22 mouse cellular contexts compared by ENCODE assay signal in the genomic region with DNA sequence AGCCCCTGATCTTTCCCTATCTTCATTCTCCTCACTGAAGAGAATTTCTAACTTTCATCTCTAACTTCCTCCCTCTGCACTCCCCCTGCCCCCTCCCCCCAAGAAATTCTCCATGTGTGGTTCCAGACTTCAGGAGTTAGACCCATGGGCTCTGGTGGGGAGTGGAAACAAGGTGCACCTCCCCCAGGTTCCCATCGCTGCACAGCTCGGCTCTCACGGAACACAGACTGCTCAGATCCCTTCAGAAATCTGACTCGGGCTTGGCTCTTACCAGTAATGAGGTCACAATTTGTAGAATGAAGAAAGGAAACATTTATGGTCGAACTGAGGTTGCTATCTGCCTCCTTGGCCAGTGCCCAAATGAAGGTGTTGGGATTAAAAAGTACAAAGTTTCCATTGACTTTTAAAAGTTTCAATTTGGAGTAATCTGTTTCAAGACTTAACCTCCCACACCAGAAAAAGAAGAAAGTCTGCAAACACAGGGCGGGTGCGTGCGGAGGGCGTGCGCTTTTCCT. TPM values are rescaled to one million over a fixed set of nuclear protein-coding genes. Genes with fewer than 3 reads are reported as not detected.
A peak's percentile ranks its signal among the peaks of the same experiment; 100 is the strongest.
DNase-seq lines count a peak whose midpoint lies in the region; ATAC-seq and TF ChIP-seq lines count a peak whose summit lies in the region.
"Had no signal": no experiment of that assay in that cellular context is flagged by ENCODE, and none has a peak within 500 bp of the region (broad histone marks: within the 10 kb centered on the region; RNA-seq: fewer than 3 reads in every experiment).

No protein-coding gene starts in this region.

- no peaks in the 10 kb centered on the region for H3K9me3 ChIP-seq in heart, embryonic 16.5 days (replicated peaks; ENCODE audit: control insufficient read depth, low read length)
- H3K9me3 ChIP-seq in limb, embryonic 13.5 days: no peaks in the 10 kb centered on the region
- no peaks in the 10 kb centered on the region for H3K9me3 ChIP-seq in limb, embryonic 10.5 days (replicated peaks)
- no peaks in the 10 kb centered on the region for H3K9me3 ChIP-seq in CH12.LX (replicated peaks; ENCODE audit: low read length)
- no peaks in the 10 kb centered on the region for H3K9me3 ChIP-seq in forebrain, embryonic 13.5 days (replicated peaks)
- H3K9me3 ChIP-seq: embryonic facial prominence, embryonic 10.5 days; heart, embryonic 15.5 days; hindbrain, embryonic 12.5 days had no signal

- H3K4me1 ChIP-seq in heart, embryonic 16.5 days (ENCODE audit: control insufficient read depth, insufficient read depth, low read length): no peaks in the 10 kb centered on the region
- H3K4me1 ChIP-seq in limb, embryonic 13.5 days: peaks cover 10% of the 10 kb centered on the region; the same call in 1 of the 2 replicates
- no peaks in the 10 kb centered on the region for H3K4me1 ChIP-seq in limb, embryonic 10.5 days
- peaks cover 4 to 16% of the 10 kb centered on the region in 2 experiments for H3K4me1 ChIP-seq in CH12.LX (ENCODE audit: control insufficient read depth in 1 of 2, insufficient read depth in 2 of 2)
- H3K4me1 ChIP-seq in forebrain, embryonic 13.5 days: no peaks in the 10 kb centered on the region
- H3K4me1 ChIP-seq: embryonic facial prominence, embryonic 10.5 days; heart, embryonic 15.5 days; hindbrain, embryonic 12.5 days had no signal

- no peak for TF ChIP-seq CTCF in CH12.LX (conservative IDR thresholded peaks at IDR 0.05 in 1 of 2, IDR thresholded peaks at IDR 0.05 in 1 of 2; ENCODE audit: low read depth in 2 of 2, low read length in 2 of 2)

- 66% methylated on average over 10 of the region's 10 CpGs for WGBS in heart, embryonic 16.5 days
- WGBS in limb, embryonic 13.5 days: 66% methylated on average over 10 of the region's 10 CpGs
- 93% methylated on average over 10 of the region's 10 CpGs for WGBS in limb, embryonic 10.5 days
- WGBS in forebrain, embryonic 13.5 days: 83% methylated on average over 10 of the region's 10 CpGs

- H3K4me3 ChIP-seq in heart, embryonic 16.5 days (ENCODE audit: low read length): no peak overlapping the region
- no peak overlapping the region for H3K4me3 ChIP-seq in limb, embryonic 13.5 days
- no peak overlapping the region for H3K4me3 ChIP-seq in limb, embryonic 10.5 days
- H3K4me3 ChIP-seq in CH12.LX (replicated peaks in 1 of 3; ENCODE audit: low read depth in 2 of 3, low read length in 2 of 3, poor library complexity in 1 of 3): no peak overlapping the region
- H3K4me3 ChIP-seq in forebrain, embryonic 13.5 days: no peak overlapping the region
- H3K4me3 ChIP-seq: embryonic facial prominence, embryonic 10.5 days; gastrocnemius, adult 2 months; heart, embryonic 15.5 days; hindbrain, embryonic 12.5 days had no signal

- no peak overlapping the region for H3K9ac ChIP-seq in heart, embryonic 16.5 days (ENCODE audit: low read length)
- no peak overlapping the region for H3K9ac ChIP-seq in limb, embryonic 13.5 days
- H3K9ac ChIP-seq in CH12.LX (ENCODE audit: insufficient read depth, low read depth): no peak overlapping the region
- H3K9ac ChIP-seq in forebrain, embryonic 13.5 days: no peak overlapping the region
- H3K9ac ChIP-seq: heart, embryonic 15.5 days; hindbrain, embryonic 12.5 days had no signal

- TF ChIP-seq POLR2A in CH12.LX (IDR thresholded peaks at IDR 0.05; ENCODE audit: low read depth, low read length): no peak

- no peak for TF ChIP-seq RAD21 in CH12.LX (IDR thresholded peaks at IDR 0.05; ENCODE audit: low read depth, low read length)

- no peak overlapping the region for H3K27ac ChIP-seq in heart, embryonic 16.5 days (ENCODE audit: low read length)
- no peak overlapping the region; the same call in 1 of the 2 replicates for H3K27ac ChIP-seq in limb, embryonic 13.5 days
- H3K27ac ChIP-seq in limb, embryonic 10.5 days: no peak overlapping the region
- H3K27ac ChIP-seq in CH12.LX (ENCODE audit: insufficient read depth, low read depth): no peak overlapping the region
- H3K27ac ChIP-seq in forebrain, embryonic 13.5 days: no peak overlapping the region
- H3K27ac ChIP-seq: embryonic facial prominence, embryonic 10.5 days; gastrocnemius, adult 2 months; heart, embryonic 15.5 days; hindbrain, embryonic 12.5 days had no signal

- in situ Hi-C loops in CH12.LX (cut with MboI; ENCODE audit: low pct_ligation_motif_present, low pct_unique_long_range_greater_than_20kb, low sequenced_read_pairs): no loop called here

- H3K79me2 ChIP-seq in CH12.LX (replicated peaks; ENCODE audit: control insufficient read depth, extremely low read depth, insufficient read depth, poor library complexity, severe bottlenecking): no peaks in the 10 kb centered on the region

- dilution Hi-C loops in CH12.LX (cut with MboI; ENCODE audit: extremely low pct_ligation_motif_present, extremely low pct_unique_long_range_greater_than_20kb, low sequenced_read_pairs): no loop called here

- 0 out of 2 replicates have a peak overlapping the region, but pooled peaks have one; percentile 31 for H3K4me2 ChIP-seq in heart, embryonic 16.5 days (ENCODE audit: low read depth, low read length)
- H3K4me2 ChIP-seq in limb, embryonic 13.5 days (replicated peaks): peak overlapping the region; percentile 19
- peak overlapping the region; percentile 55; the same call in 1 of the 2 replicates for H3K4me2 ChIP-seq in CH12.LX (ENCODE audit: insufficient read depth, low read depth, poor library complexity, severe bottlenecking)
- no peak overlapping the region for H3K4me2 ChIP-seq in forebrain, embryonic 13.5 days
- H3K4me2 ChIP-seq: heart, embryonic 15.5 days; hindbrain, embryonic 12.5 days had no signal

- no peaks in the 10 kb centered on the region for H3K27me3 ChIP-seq in heart, embryonic 16.5 days (ENCODE audit: control insufficient read depth, insufficient read depth, low read length)
- no peaks in the 10 kb centered on the region for H3K27me3 ChIP-seq in limb, embryonic 13.5 days
- no peaks in the 10 kb centered on the region for H3K27me3 ChIP-seq in limb, embryonic 10.5 days (ENCODE audit: low read depth, poor library complexity, severe bottlenecking)
- H3K27me3 ChIP-seq in CH12.LX (replicated peaks): no peaks in the 10 kb centered on the region
- H3K27me3 ChIP-seq in forebrain, embryonic 13.5 days: no peaks in the 10 kb centered on the region
- H3K27me3 ChIP-seq: heart, embryonic 15.5 days; hindbrain, embryonic 12.5 days had no signal

- no peak for ATAC-seq in heart, embryonic 16.5 days (replicated peaks; ENCODE audit: extremely low read depth, insufficient read depth, low FRiP score)
- 0 out of 2 replicates have a peak, but pooled peaks have one; percentile 44 for ATAC-seq in limb, embryonic 13.5 days (ENCODE audit: low FRiP score, low read depth)
- no peak for ATAC-seq in activated CD4-positive, CD25-positive, alpha-beta regulatory T cell, adult 4 months
- no peak for ATAC-seq in forebrain, embryonic 13.5 days
- ATAC-seq: forebrain, embryonic 14.5 days had no signal

- no peak for DNase-seq in heart, adult 18-20 months
- DNase-seq in limb, embryonic 10.5 days (ENCODE audit: low spot score): no peak
- DNase-seq in CH12.LX (ENCODE audit: extremely low read depth): no peak
- DNase-seq in testis, postnatal 10 days (ENCODE audit: low spot score): peak; percentile 74
- DNase-seq: adrenal gland, adult 8-10 months; adrenal gland, postnatal 36 days; cerebellum, adult 2 months; cerebellum, postnatal 10 days; gastrocnemius, adult 2 months; gastrocnemius, postnatal 25 days; heart, postnatal 4 days had no signal

- no peaks in the 10 kb centered on the region for H3K36me3 ChIP-seq in heart, embryonic 16.5 days (ENCODE audit: control insufficient read depth, insufficient read depth)
- H3K36me3 ChIP-seq in limb, embryonic 13.5 days: no peaks in the 10 kb centered on the region
- no peaks in the 10 kb centered on the region for H3K36me3 ChIP-seq in limb, embryonic 10.5 days
- no peaks in the 10 kb centered on the region for H3K36me3 ChIP-seq in CH12.LX (replicated peaks in 1 of 2; ENCODE audit: control insufficient read depth in 1 of 2, insufficient read depth in 1 of 2, low read length in 1 of 2)
- no peaks in the 10 kb centered on the region for H3K36me3 ChIP-seq in forebrain, embryonic 13.5 days (ENCODE audit: poor library complexity, severe bottlenecking)
- H3K36me3 ChIP-seq: embryonic facial prominence, embryonic 10.5 days; heart, embryonic 15.5 days; hindbrain, embryonic 12.5 days had no signal

- TF ChIP-seq EP300 in CH12.LX (IDR thresholded peaks at IDR 0.05; ENCODE audit: low read length): no peak

RNA-seq across cellular contexts. Expression of a gene that starts 12.0 kb away (rescaled TPM):
- polyA plus RNA-seq in heart, embryonic 16.5 days (2015; fragmentation: Nextera tagmentation; extraction: Ambion mirVana): 1.5 and 12.2 TPM in 2 replicates
- total RNA-seq in heart, adult 18-20 months (2021): 1 to 10 TPM in 1 of 2 experiments, under 1 TPM in 1; 0.20 to 2.6 TPM
- polyA plus RNA-seq in limb, embryonic 13.5 days (2015; fragmentation: Nextera tagmentation; extraction: Ambion mirVana): not detected in 2 replicates
- not detected in 2 replicates for polyA plus RNA-seq in limb, embryonic 10.5 days (2016; fragmentation: Nextera tagmentation; extraction: Ambion mirVana)
- 0.13 TPM in 1 of 2 replicates, not detected in the other for total RNA-seq in CH12.LX (2012; rRNA removed)
- total RNA-seq in CH12.LX (2014; rRNA removed): 0.12 TPM in 1 of 2 replicates, not detected in the other
- polyA plus RNA-seq in CH12.LX (2012; ENCODE audit: insufficient read length, low read depth): 0.22 and 0.49 TPM in 2 replicates
- 1 to 10 TPM; 1.9 to 2.7 TPM for polyA plus RNA-seq in activated CD4-positive, CD25-positive, alpha-beta regulatory T cell, adult 4 months (2017; shearing (Covaris generic))
- polyA plus RNA-seq in forebrain, embryonic 13.5 days (2015; fragmentation: Nextera tagmentation; extraction: Ambion mirVana): not detected in 2 replicates
- total RNA-seq: adrenal gland, postnatal 36 days; gastrocnemius, adult 2 months; granulocyte monocyte progenitor cell, adult 5-6 weeks had no signal
- polyA plus RNA-seq: C2C12; embryonic facial prominence, embryonic 10.5 days; embryonic facial prominence, embryonic 14.5 days; forebrain, embryonic 14.5 days; heart, embryonic 15.5 days; hindbrain, embryonic 12.5 days had no signal

RNA-seq across cellular contexts. Expression of a gene that starts 38.6 kb away (rescaled TPM):
- polyA plus RNA-seq in heart, embryonic 16.5 days (2015; fragmentation: Nextera tagmentation; extraction: Ambion mirVana): 3.0 and 17.6 TPM in 2 replicates
- total RNA-seq in heart, adult 18-20 months (2021): 1 to 10 TPM in 1 of 2 experiments, not detected in 1; 1.8 TPM
- not detected in 2 replicates for polyA plus RNA-seq in limb, embryonic 13.5 days (2015; fragmentation: Nextera tagmentation; extraction: Ambion mirVana)
- polyA plus RNA-seq in limb, embryonic 10.5 days (2016; fragmentation: Nextera tagmentation; extraction: Ambion mirVana): 0.19 TPM in 1 of 2 replicates, not detected in the other
- total RNA-seq in CH12.LX (2012; rRNA removed) (0.21 and 0.25 TPM in 2 replicates), CH12.LX (2014; rRNA removed) (0.20 and 0.30 TPM in 2 replicates)
- 0.49 and 0.51 TPM in 2 replicates for polyA plus RNA-seq in CH12.LX (2012; ENCODE audit: insufficient read length, low read depth)
- polyA plus RNA-seq in activated CD4-positive, CD25-positive, alpha-beta regulatory T cell, adult 4 months (2017; shearing (Covaris generic)): 10 to 100 TPM; 13.1 to 17.9 TPM
- 0.14 TPM in 1 of 2 replicates, not detected in the other for polyA plus RNA-seq in forebrain, embryonic 13.5 days (2015; fragmentation: Nextera tagmentation; extraction: Ambion mirVana)
- total RNA-seq: gastrocnemius, adult 2 months; granulocyte monocyte progenitor cell, adult 5-6 weeks had no signal
- polyA plus RNA-seq: C2C12; cerebellum, adult 2 months; embryonic facial prominence, embryonic 14.5 days; forebrain, embryonic 14.5 days; heart, embryonic 15.5 days; hindbrain, embryonic 12.5 days had no signal

RNA-seq across cellular contexts. Expression of a gene that starts 39.2 kb away (rescaled TPM):
- 118 and 136 TPM in 2 replicates for polyA plus RNA-seq in heart, embryonic 16.5 days (2015; fragmentation: Nextera tagmentation; extraction: Ambion mirVana)
- total RNA-seq in heart, adult 18-20 months (2021): 100 to 1,000 TPM; 337 to 360 TPM
- 8.7 and 11.7 TPM in 2 replicates for polyA plus RNA-seq in limb, embryonic 13.5 days (2015; fragmentation: Nextera tagmentation; extraction: Ambion mirVana)
- 0.24 and 0.35 TPM in 2 replicates for polyA plus RNA-seq in limb, embryonic 10.5 days (2016; fragmentation: Nextera tagmentation; extraction: Ambion mirVana)
- total RNA-seq in CH12.LX (2012; rRNA removed) (0.08 TPM in 2 replicates), CH12.LX (2014; rRNA removed) (0.08 and 0.61 TPM in 2 replicates)
- polyA plus RNA-seq in CH12.LX (2012; ENCODE audit: insufficient read length, low read depth): 0.27 and 0.37 TPM in 2 replicates
- not detected for polyA plus RNA-seq in activated CD4-positive, CD25-positive, alpha-beta regulatory T cell, adult 4 months (2017; shearing (Covaris generic))
- 0.05 and 0.98 TPM in 2 replicates for polyA plus RNA-seq in forebrain, embryonic 13.5 days (2015; fragmentation: Nextera tagmentation; extraction: Ambion mirVana)
- total RNA-seq: granulocyte monocyte progenitor cell, adult 5-6 weeks had no signal
